Mouse (Mus musculus) G1E (cell line): ENCODE measurements around the gene Cdx2.

Experiments
- CTCF ChIP-seq: IDR thresholded peaks from 2 replicates; pipeline ENCODE4 v1.5.1; 2012; ENCODE audit warnings: low read depth, low read length, inconsistent platforms, mixed read lengths
- GATA2 ChIP-seq: IDR thresholded peaks from 2 replicates; pipeline ENCODE4 v1.6.1; 2012; ENCODE audit warnings: low read depth, low read length, inconsistent platforms, borderline replicate concordance

DNA sequence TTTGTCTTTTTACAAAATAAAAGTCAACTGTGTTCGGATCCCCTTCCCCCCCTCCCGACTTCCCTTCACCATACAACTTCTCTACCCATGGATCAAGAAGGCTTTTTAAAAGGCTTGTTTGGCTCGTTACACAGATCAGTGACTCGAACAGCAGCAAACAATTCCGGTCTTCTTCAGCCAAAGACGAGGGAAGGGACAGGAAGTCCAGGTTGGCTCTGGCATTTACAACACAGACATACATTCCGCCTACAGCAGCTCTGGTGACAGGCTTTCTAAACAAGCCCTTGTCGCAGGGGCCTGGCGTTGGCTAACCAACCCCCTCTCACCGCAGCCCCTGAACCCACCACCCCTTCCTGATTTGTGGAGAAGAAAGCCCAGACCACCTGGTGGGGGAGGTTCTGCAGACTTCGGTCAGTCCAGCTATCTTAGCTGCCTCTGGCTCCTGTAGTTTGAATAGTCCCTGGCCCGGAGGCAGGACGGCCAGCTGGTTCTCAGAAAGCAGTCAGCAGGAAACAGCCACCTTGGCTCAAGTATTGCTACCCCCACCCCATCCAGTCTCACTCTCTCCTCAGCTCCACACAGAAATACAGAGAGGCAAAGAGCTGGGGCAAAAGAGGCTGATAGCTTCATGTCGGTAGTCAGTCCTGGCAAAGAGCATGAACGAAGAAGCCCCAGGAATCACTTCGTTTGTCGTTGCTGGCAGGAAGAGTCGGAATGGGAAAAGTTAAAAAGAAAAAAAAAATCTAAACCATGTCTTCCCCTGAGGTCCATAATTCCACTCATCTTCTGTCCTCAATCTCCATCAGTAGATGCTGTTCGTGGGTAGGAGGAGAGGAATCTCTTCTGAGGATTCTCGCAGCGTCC, 5.9 kb downstream of the Cdx2 start:
- no peak for TF ChIP-seq CTCF
- no peak for TF ChIP-seq GATA2
